Mouse (Mus musculus): ENCODE results near the gene Myoc. TPM values are rescaled to one million over a fixed set of nuclear protein-coding genes. Genes with fewer than 3 reads are reported as not detected.

Myoc gene
- total RNA-seq, 1 experiment from 2014 or later: not detected

DNA sequence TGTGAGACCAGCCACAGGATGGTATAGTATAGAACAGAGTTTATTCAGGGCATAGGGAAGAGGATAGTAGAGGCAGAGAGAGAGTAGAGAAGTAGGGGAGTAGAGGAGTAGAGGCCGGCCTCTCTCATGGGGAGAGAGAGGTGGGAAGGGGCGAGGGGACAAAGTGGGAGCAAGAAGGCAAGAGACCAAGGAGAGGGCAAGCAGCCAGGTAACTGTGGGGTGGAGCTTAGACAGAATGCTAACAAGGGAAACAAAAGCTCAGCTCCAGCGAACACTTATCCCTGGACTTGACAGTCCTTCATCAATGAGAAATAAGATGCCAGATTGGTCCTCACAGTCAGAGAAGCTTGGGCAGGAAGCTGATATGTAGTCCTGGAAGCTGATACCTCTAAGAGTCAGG is 3.6 kb downstream of the Myoc start:
- ATAC-seq (ENCODE audit: extremely low read depth, insufficient number of reproducible peaks, low FRiP score, poor library complexity, severe bottlenecking): no peak

DNA sequence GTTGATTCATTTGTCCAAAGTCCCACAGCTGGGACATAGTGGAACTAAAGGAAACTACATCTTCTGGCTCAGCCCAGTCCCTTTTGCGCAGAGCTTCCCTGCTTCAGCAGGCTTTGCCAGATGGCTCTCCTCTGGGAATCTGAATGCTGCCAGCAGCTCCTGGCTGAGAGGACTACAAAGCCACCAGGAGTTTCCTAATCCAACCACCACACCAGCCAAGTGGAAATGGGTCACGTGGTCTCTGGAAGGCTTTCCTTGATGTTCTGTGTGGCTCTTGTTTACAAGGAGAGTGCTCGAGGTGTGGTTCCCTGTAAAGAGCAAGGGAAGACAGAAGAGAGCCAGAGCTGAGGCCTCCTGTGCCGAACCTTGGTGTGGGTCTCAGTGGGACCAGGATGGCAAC is 4.8 kb downstream of the Myoc start:
- ATAC-seq (ENCODE audit: extremely low read depth, insufficient number of reproducible peaks, low FRiP score, poor library complexity, severe bottlenecking): no peak

DNA sequence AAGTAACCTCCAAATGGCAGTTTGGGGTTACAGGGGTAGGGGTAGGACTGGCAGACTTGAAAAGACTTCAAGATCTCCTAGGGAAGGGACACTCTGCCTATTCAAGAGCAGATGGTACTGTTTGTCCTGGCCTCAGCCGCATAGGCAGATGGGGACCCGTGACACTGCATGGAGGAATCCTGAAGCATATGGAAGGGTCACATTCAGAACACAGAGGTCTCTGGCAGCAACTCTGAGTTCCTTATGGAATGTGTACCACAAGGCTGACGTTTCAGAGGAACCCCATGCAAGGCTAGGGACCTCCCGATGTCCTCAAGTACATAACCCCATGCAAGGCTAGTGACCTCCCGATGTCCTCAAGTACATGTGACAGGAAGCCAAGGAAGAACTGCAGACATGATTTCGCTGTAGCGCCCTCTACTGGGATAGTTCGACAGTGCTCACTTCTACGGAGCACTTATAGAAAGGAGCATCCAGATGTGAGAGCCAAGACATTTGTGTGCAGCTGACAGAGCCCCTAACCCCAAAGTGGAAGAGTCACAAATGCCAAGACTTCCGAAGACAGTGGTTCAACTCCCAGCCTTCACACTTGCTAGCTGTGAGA is 7.2 kb downstream of the Myoc start:
- peak; percentile 27; the same call in 1 of the 2 replicates for ATAC-seq (ENCODE audit: extremely low read depth, insufficient number of reproducible peaks, low FRiP score, poor library complexity, severe bottlenecking)

DNA sequence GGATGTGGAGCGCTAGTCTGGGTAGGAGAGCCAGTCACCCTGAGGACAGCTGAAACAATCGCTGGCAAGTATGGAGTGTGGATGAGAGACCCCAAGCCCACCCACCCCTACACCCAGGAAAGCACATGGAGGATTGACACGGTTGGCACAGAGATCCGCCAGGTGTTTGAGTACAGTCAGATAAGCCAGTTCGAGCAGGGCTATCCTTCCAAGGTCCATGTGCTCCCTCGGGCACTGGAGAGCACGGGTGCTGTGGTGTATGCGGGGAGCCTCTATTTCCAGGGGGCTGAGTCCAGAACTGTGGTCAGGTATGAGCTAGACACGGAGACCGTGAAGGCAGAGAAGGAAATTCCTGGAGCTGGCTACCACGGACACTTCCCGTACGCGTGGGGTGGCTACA is 9.5 kb downstream of the Myoc start:
- ATAC-seq (ENCODE audit: extremely low read depth, insufficient number of reproducible peaks, low FRiP score, poor library complexity, severe bottlenecking): no peak

DNA sequence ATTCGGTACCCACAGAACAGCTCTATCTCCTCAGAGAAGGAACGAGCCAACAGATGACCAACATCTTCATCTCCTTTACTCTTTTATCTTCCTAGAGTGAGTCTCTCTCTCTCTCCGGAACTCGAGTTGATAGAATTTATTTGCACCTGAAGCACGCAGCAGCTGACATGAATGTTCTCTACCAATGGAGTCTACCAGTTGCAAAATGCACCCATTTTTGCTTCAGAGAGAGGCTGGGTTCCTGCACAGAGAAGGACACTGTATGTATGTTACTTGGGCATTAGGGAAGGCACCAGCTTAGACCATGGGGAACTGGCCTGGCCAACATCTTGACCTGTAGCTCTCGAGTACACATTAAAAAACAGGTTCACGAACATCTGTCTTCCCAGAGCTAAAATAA is 19.2 kb downstream of the Myoc start, which contains the start of gene Myocos:
Myocos (minus strand) TSS at position 101 of the 400 bp plus-strand sequence.
- ATAC-seq (ENCODE audit: extremely low read depth, insufficient number of reproducible peaks, low FRiP score, poor library complexity, severe bottlenecking): no peak

DNA sequence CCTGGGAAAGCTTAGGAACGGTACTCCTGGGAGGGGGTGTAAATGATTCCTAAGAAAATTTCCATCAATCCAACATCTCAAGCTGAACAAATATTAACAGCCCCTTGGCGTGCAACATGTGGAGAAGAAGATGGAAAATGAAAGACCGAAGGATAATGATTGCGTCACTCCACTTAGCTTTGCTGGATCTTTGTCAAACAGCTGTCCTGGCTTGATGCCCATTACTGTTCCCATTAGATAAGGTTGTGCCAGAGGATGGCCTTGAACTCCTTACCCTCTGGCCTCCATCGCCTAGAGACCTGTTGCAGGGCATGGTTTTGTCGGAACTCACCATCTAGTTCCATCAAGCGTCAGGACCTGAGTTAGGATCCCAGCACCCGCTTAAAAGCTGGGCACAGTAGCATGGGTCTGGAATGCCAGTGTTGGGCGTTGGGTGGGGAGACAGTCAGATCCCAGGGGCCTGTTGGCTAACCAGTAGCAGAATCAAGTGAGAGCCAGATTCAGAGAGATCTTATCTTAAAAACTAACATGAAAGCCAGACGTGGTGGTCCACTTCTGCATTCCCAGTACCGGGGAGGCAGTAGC is 21.4 kb downstream of the Myoc start:
- no peak for ATAC-seq (ENCODE audit: extremely low read depth, insufficient number of reproducible peaks, low FRiP score, poor library complexity, severe bottlenecking)

DNA sequence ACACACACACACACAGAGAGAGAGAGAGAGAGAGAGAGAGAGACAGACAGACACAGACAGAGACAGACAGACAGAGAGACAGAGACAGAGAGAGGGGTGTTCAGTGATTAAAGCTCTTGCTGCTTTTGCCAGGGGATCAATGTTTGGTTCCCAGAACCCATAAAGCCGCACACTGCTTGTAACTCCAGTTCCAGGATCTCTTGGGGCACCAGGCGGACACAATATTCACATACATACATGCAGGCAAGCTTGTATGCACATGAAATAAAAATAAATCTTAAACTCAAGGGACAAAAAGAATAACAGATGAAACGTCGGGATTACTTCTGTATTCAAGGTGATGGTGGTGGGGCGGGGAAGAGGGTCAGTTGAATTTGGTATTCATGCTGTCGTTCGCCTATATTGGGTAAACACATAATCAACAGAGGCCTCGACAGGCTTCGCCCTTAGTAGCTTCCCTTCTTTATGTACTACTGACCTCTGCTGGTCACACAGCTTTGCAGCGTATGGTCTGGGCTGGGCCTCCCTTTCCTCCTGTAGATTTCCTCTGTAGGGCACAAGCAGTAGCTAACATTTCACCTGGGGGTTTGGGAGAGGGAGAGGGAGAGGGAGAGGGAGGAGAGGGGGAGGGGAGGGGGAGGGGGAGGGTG is 26.0 kb downstream of the Myoc start:
- peak; percentile 86 for ATAC-seq (ENCODE audit: extremely low read depth, insufficient number of reproducible peaks, low FRiP score, poor library complexity, severe bottlenecking)

DNA sequence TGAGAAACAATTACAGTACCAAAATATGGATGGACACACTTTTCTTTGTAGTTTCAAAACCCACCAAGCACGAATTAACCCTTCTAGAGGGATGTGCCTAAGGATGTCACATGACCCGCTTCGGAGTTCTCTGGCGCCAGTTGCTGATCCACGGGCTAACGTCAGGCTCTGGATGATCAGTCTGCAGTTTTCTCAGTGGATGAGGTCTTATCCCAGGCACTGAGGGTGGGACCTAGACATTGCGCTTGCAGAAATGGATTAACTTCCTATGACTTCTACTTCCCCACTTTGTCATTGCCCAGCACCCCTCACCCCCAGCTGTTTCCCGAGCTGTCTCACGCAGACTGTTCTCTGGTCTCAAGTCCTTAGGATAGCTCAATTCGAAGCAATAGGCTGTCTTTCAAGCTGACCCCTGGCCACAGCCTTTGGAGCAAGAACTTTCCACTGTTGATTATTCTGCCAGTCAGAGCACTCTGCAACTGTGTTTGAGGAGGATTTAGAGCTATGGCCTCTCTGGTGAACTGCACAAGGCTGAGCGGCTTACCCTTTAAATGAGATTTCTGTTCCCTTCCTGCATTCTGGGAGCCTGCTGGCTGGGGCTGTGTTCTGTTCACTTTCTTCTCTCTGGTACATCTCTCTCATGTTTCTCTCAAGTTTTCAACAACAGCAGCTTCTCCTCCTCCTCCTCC is 26.7 kb downstream of the Myoc start:
- no peak for ATAC-seq (ENCODE audit: extremely low read depth, insufficient number of reproducible peaks, low FRiP score, poor library complexity, severe bottlenecking)

DNA sequence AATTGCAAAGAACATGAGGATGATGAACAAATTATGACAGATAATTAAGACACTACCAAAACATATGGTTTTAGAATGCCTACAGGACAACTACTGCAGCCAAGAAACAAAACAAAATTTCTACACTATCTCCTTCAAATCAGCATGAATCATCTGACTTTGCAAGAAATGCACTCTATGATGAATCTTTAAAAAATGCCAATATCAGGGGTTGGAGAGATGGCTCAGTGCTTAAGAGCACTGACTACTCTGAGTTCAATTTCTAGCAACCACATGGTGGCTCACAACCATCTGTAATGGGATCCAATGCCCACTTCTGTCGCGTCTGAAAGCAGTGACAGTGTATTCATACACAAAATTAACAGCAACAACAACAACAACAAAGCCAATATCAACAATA is 54.8 kb downstream of the Myoc start:
- no peak for ATAC-seq (ENCODE audit: extremely low read depth, insufficient number of reproducible peaks, low FRiP score, poor library complexity, severe bottlenecking)

DNA sequence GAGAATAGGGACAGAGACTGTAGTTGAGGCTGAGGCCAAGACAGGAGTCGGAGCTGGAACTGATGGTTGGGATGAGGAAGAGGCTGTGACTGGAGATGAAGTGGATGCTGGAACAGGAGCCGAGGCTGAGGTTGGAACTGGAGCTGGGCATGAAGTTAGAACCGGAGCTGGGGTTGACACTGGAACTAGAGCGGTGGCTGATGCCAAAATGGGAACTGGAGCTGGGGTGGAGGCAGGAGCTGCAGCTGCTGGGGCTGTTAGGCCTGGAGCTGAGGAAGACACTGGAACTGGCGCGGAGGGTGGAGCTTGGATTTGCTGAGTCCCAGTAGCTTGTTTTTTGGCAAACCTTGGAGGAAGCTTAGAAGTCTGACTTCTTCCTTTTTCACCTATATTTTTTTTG is 58.9 kb downstream of the Myoc start:
- ATAC-seq (ENCODE audit: extremely low read depth, insufficient number of reproducible peaks, low FRiP score, poor library complexity, severe bottlenecking): no peak

Other genes starting within 250 kb of the Myoc start
- gene Dnm3, start 161.1 kb upstream of the Myoc start, total RNA-seq (2017): 0.25 TPM in 1 of 2 replicates, not detected in the other
- 5.3 and 7.6 TPM in 2 replicates for gene Mettl13, start 90.6 kb upstream of the Myoc start, total RNA-seq (2017)
- gene Vamp4, start 68.6 kb upstream of the Myoc start, total RNA-seq (2017): 70.0 and 81.5 TPM in 2 replicates
- gene Myocos, start 19.1 kb downstream of the Myoc start, total RNA-seq (2017): not detected in 2 replicates
- gene Prrc2c, start 101.4 kb downstream of the Myoc start, total RNA-seq (2017): 209 and 237 TPM in 2 replicates
- gene Fmo4, start 174.8 kb downstream of the Myoc start, total RNA-seq (2017): 0.25 TPM in 1 of 2 replicates, not detected in the other
- gene Fmo1, start 227.5 kb downstream of the Myoc start, total RNA-seq (2017): 0.61 TPM in 1 of 2 replicates, not detected in the other